Mouse (Mus musculus): Measurements from ENCODE around the gene Pitpnm2. TPM values are rescaled to one million over a fixed set of nuclear protein-coding genes. Genes with fewer than 3 reads are reported as not detected.
A peak's percentile ranks its signal among the peaks of the same experiment; 100 is the strongest.

Gene Pitpnm2
- polyA plus RNA-seq, 1 experiment: 54.9 TPM

GRCm38 (mm10) chr5:124225891-124226290, 23.7 kb downstream of the Pitpnm2 start:
- H3K27ac ChIP-seq (ENCODE audit: control insufficient read depth, insufficient read depth, low read depth, low read length): no peak overlapping the region
- no peaks in the 10 kb centered on the region for H3K27me3 ChIP-seq (ENCODE audit: control insufficient read depth, insufficient read depth, low read length)
- no peak for TF ChIP-seq CTCF (IDR thresholded peaks at IDR 0.05; ENCODE audit: control insufficient read depth, insufficient read depth, insufficient replicate concordance, low read depth, low read length)
- TF ChIP-seq POLR2A (IDR thresholded peaks at IDR 0.05; ENCODE audit: control insufficient read depth, low read depth, low read length): no peak
- peaks cover 2% of the 10 kb centered on the region; the same call in 1 of the 2 replicates for H3K4me1 ChIP-seq (ENCODE audit: control insufficient read depth, insufficient read depth, low read length)
- H3K4me3 ChIP-seq (ENCODE audit: control insufficient read depth, low read depth, low read length): no peak overlapping the region
- H3K36me3 ChIP-seq (ENCODE audit: control insufficient read depth, insufficient read depth, low read length): no peaks in the 10 kb centered on the region

- TF ChIP-seq CTCF (IDR thresholded peaks at IDR 0.05; ENCODE audit: control insufficient read depth, insufficient read depth, insufficient replicate concordance, low read depth, low read length): no peak
- TF ChIP-seq POLR2A (IDR thresholded peaks at IDR 0.05; ENCODE audit: control insufficient read depth, low read depth, low read length): no peak
- no peak overlapping the region for H3K4me3 ChIP-seq (ENCODE audit: control insufficient read depth, low read depth, low read length)
- H3K27ac ChIP-seq (ENCODE audit: control insufficient read depth, insufficient read depth, low read depth, low read length): no peak overlapping the region
- H3K4me1 ChIP-seq (ENCODE audit: control insufficient read depth, insufficient read depth, low read length): peaks cover 2% of the 10 kb centered on the region; the same call in 1 of the 2 replicates
- no peaks in the 10 kb centered on the region for H3K27me3 ChIP-seq (ENCODE audit: control insufficient read depth, insufficient read depth, low read length)
- H3K36me3 ChIP-seq (ENCODE audit: control insufficient read depth, insufficient read depth, low read length): no peaks in the 10 kb centered on the region
These were observed 25.1 kb downstream of the Pitpnm2 start for GRCm38 (mm10) chr5:124224321-124225092.

- Histone ChIP-seq H3K4me3 (ENCODE audit: control insufficient read depth, low read depth, low read length) (no peak overlapping the region), H3K27me3 (ENCODE audit: control insufficient read depth, insufficient read depth, low read length) (no peaks in the 10 kb centered on the region), H3K36me3 (ENCODE audit: control insufficient read depth, insufficient read depth, low read length) (no peaks in the 10 kb centered on the region), H3K27ac (ENCODE audit: control insufficient read depth, insufficient read depth, low read depth, low read length) (no peak overlapping the region), H3K4me1 (ENCODE audit: control insufficient read depth, insufficient read depth, low read length) (peaks cover 2% of the 10 kb centered on the region; the same call in 1 of the 2 replicates)
- no peak for TF ChIP-seq POLR2A (IDR thresholded peaks at IDR 0.05; ENCODE audit: control insufficient read depth, low read depth, low read length)
- TF ChIP-seq CTCF (IDR thresholded peaks at IDR 0.05; ENCODE audit: control insufficient read depth, insufficient read depth, insufficient replicate concordance, low read depth, low read length): no peak
These were observed 26.0 kb downstream of the Pitpnm2 start for GRCm38 (mm10) chr5:124223574-124223973.

- H3K4me3 ChIP-seq (ENCODE audit: control insufficient read depth, low read depth, low read length): no peak overlapping the region
- peak overlapping the region; percentile 47 for H3K27ac ChIP-seq (ENCODE audit: control insufficient read depth, insufficient read depth, low read depth, low read length)
- H3K36me3 ChIP-seq (ENCODE audit: control insufficient read depth, insufficient read depth, low read length): no peaks in the 10 kb centered on the region
- TF ChIP-seq POLR2A (IDR thresholded peaks at IDR 0.05; ENCODE audit: control insufficient read depth, low read depth, low read length) (no peak), CTCF (IDR thresholded peaks at IDR 0.05; ENCODE audit: control insufficient read depth, insufficient read depth, insufficient replicate concordance, low read depth, low read length) (no peak)
- no peaks in the 10 kb centered on the region for H3K27me3 ChIP-seq (ENCODE audit: control insufficient read depth, insufficient read depth, low read length)
- peaks cover 2% of the 10 kb centered on the region; the same call in 1 of the 2 replicates for H3K4me1 ChIP-seq (ENCODE audit: control insufficient read depth, insufficient read depth, low read length)
These were observed 26.9 kb downstream of the Pitpnm2 start for GRCm38 (mm10) chr5:124222696-124223095.

GRCm38 (mm10) chr5:124221736-124222040, 27.9 kb downstream of the Pitpnm2 start:
- Histone ChIP-seq H3K27me3 (ENCODE audit: control insufficient read depth, insufficient read depth, low read length) (no peaks in the 10 kb centered on the region), H3K4me1 (ENCODE audit: control insufficient read depth, insufficient read depth, low read length) (peaks cover 2% of the 10 kb centered on the region; the same call in 1 of the 2 replicates), H3K27ac (ENCODE audit: control insufficient read depth, insufficient read depth, low read depth, low read length) (no peak overlapping the region), H3K36me3 (ENCODE audit: control insufficient read depth, insufficient read depth, low read length) (no peaks in the 10 kb centered on the region), H3K4me3 (ENCODE audit: control insufficient read depth, low read depth, low read length) (no peak overlapping the region)
- TF ChIP-seq CTCF (IDR thresholded peaks at IDR 0.05; ENCODE audit: control insufficient read depth, insufficient read depth, insufficient replicate concordance, low read depth, low read length): no peak
- no peak for TF ChIP-seq POLR2A (IDR thresholded peaks at IDR 0.05; ENCODE audit: control insufficient read depth, low read depth, low read length)

GRCm38 (mm10) chr5:124221037-124221735, 28.4 kb downstream of the Pitpnm2 start:
- H3K27ac ChIP-seq (ENCODE audit: control insufficient read depth, insufficient read depth, low read depth, low read length): peak overlapping the region; percentile 45; the same call in 1 of the 2 replicates
- H3K27me3 ChIP-seq (ENCODE audit: control insufficient read depth, insufficient read depth, low read length): no peaks in the 10 kb centered on the region
- H3K4me3 ChIP-seq (ENCODE audit: control insufficient read depth, low read depth, low read length): no peak overlapping the region
- no peaks in the 10 kb centered on the region for H3K36me3 ChIP-seq (ENCODE audit: control insufficient read depth, insufficient read depth, low read length)
- TF ChIP-seq POLR2A (IDR thresholded peaks at IDR 0.05; ENCODE audit: control insufficient read depth, low read depth, low read length): no peak
- TF ChIP-seq CTCF (IDR thresholded peaks at IDR 0.05; ENCODE audit: control insufficient read depth, insufficient read depth, insufficient replicate concordance, low read depth, low read length): no peak
- peaks cover 2% of the 10 kb centered on the region; the same call in 1 of the 2 replicates for H3K4me1 ChIP-seq (ENCODE audit: control insufficient read depth, insufficient read depth, low read length)

- Histone ChIP-seq H3K4me1 (ENCODE audit: control insufficient read depth, insufficient read depth, low read length) (peaks cover 2% of the 10 kb centered on the region; the same call in 1 of the 2 replicates), H3K36me3 (ENCODE audit: control insufficient read depth, insufficient read depth, low read length) (no peaks in the 10 kb centered on the region), H3K27me3 (ENCODE audit: control insufficient read depth, insufficient read depth, low read length) (no peaks in the 10 kb centered on the region), H3K27ac (ENCODE audit: control insufficient read depth, insufficient read depth, low read depth, low read length) (no peak overlapping the region), H3K4me3 (ENCODE audit: control insufficient read depth, low read depth, low read length) (no peak overlapping the region)
- TF ChIP-seq POLR2A (IDR thresholded peaks at IDR 0.05; ENCODE audit: control insufficient read depth, low read depth, low read length): no peak
- no peak for TF ChIP-seq CTCF (IDR thresholded peaks at IDR 0.05; ENCODE audit: control insufficient read depth, insufficient read depth, insufficient replicate concordance, low read depth, low read length)
These were observed 29.0 kb downstream of the Pitpnm2 start for GRCm38 (mm10) chr5:124220551-124220950.
